Mouse (Mus musculus): Measurements from ENCODE around the gene Qtrt1. TPM values are rescaled to one million over a fixed set of nuclear protein-coding genes. Genes with fewer than 3 reads are reported as not detected.

The Qtrt1 gene
- polyA plus RNA-seq, 1 experiment, result 23.7 TPM

DNA sequence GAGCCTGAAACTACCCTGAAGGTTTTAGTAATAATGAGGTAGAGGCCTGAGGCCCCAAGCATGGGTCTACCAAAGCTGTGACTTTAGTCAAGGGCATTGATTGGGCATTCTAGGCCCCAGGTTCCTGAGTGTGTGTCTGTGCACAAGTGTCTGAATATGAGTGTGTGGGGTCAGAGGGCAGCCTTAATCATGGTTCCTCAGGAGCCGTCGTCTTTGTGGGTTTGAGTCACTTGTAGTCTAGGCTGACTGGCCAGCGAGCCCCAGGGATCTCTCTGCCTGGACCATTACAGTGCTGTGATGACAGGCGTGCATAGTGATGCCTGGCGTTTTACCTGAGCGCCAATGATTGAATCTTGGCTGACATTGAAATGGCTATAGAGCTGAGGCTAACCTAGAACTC is 16.5 kb downstream of the Qtrt1 start:
- peak overlapping the region; percentile 55 for H3K27ac ChIP-seq (ENCODE audit: insufficient read depth, low read depth, low read length)
- WGBS, result 63% methylated on average over 6 of the region's 6 CpGs
- no peak overlapping the region for H3K4me3 ChIP-seq (ENCODE audit: insufficient read depth, low read depth, low read length)
- no peak for TF ChIP-seq CTCF (conservative IDR thresholded peaks at IDR 0.05; ENCODE audit: insufficient read depth, insufficient read length, low read depth, low read length)
- TF ChIP-seq POLR2A (IDR thresholded peaks at IDR 0.05; ENCODE audit: low read depth, low read length), result no peak
- peaks cover 50% of the 10 kb centered on the region for H3K4me1 ChIP-seq (ENCODE audit: control insufficient read depth, insufficient read depth, low read length)
- no peaks in the 10 kb centered on the region for H3K36me3 ChIP-seq (ENCODE audit: control insufficient read depth, insufficient read depth, low read length)
- no peaks in the 10 kb centered on the region for H3K27me3 ChIP-seq (replicated peaks; ENCODE audit: control insufficient read depth, insufficient read depth, low read length)
- DNase-seq, result no peak

- H3K4me1 ChIP-seq (ENCODE audit: control insufficient read depth, insufficient read depth, low read length), result peaks cover 56% of the 10 kb centered on the region
- H3K36me3 ChIP-seq (ENCODE audit: control insufficient read depth, insufficient read depth, low read length), result no peaks in the 10 kb centered on the region
- WGBS, result 51% methylated on average over 7 of the region's 7 CpGs
Measured at GRCm38 (mm10) chr9:21430724-21431123, 19.1 kb downstream of the Qtrt1 start.

GRCm38 (mm10) chr9:21432066-21432465 is 20.4 kb downstream of the Qtrt1 start:
- peak overlapping the region; percentile 32 for H3K27ac ChIP-seq (ENCODE audit: insufficient read depth, low read depth, low read length)
- no peaks in the 10 kb centered on the region for H3K27me3 ChIP-seq (replicated peaks; ENCODE audit: control insufficient read depth, insufficient read depth, low read length)
- TF ChIP-seq CTCF (conservative IDR thresholded peaks at IDR 0.05; ENCODE audit: insufficient read depth, insufficient read length, low read depth, low read length) (no peak), POLR2A (IDR thresholded peaks at IDR 0.05; ENCODE audit: low read depth, low read length) (no peak)
- H3K36me3 ChIP-seq (ENCODE audit: control insufficient read depth, insufficient read depth, low read length), result no peaks in the 10 kb centered on the region
- WGBS, result 62% methylated on average over 7 of the region's 7 CpGs
- DNase-seq, result no peak
- no peak overlapping the region for H3K4me3 ChIP-seq (ENCODE audit: insufficient read depth, low read depth, low read length)
- H3K4me1 ChIP-seq (ENCODE audit: control insufficient read depth, insufficient read depth, low read length), result peaks cover 58% of the 10 kb centered on the region

More at GRCm38 (mm10) chr9:21430724-21431123, 19.1 kb downstream of the Qtrt1 start:
- no peak for TF ChIP-seq CTCF (conservative IDR thresholded peaks at IDR 0.05; ENCODE audit: insufficient read depth, insufficient read length, low read depth, low read length)
- no peak for DNase-seq
- Histone ChIP-seq H3K4me3 (ENCODE audit: insufficient read depth, low read depth, low read length) (no peak overlapping the region), H3K27me3 (replicated peaks; ENCODE audit: control insufficient read depth, insufficient read depth, low read length) (no peaks in the 10 kb centered on the region), H3K27ac (ENCODE audit: insufficient read depth, low read depth, low read length) (no peak overlapping the region)

- H3K4me1 ChIP-seq (ENCODE audit: control insufficient read depth, insufficient read depth, low read length), result peaks cover 55% of the 10 kb centered on the region
- no peaks in the 10 kb centered on the region for H3K27me3 ChIP-seq (replicated peaks; ENCODE audit: control insufficient read depth, insufficient read depth, low read length)
- WGBS, result 77% methylated on average over 8 of the region's 8 CpGs
- no peaks in the 10 kb centered on the region for H3K36me3 ChIP-seq (ENCODE audit: control insufficient read depth, insufficient read depth, low read length)
- TF ChIP-seq POLR2A (IDR thresholded peaks at IDR 0.05; ENCODE audit: low read depth, low read length) (no peak), CTCF (conservative IDR thresholded peaks at IDR 0.05; ENCODE audit: insufficient read depth, insufficient read length, low read depth, low read length) (no peak)
- H3K4me3 ChIP-seq (ENCODE audit: insufficient read depth, low read depth, low read length), result no peak overlapping the region
- H3K27ac ChIP-seq (ENCODE audit: insufficient read depth, low read depth, low read length), result no peak overlapping the region
- DNase-seq, result no peak
Measured at GRCm38 (mm10) chr9:21433766-21434165, 22.1 kb downstream of the Qtrt1 start.

- Histone ChIP-seq H3K27me3 (replicated peaks; ENCODE audit: control insufficient read depth, insufficient read depth, low read length) (no peaks in the 10 kb centered on the region), H3K27ac (ENCODE audit: insufficient read depth, low read depth, low read length) (no peak overlapping the region), H3K4me1 (ENCODE audit: control insufficient read depth, insufficient read depth, low read length) (peaks cover 54% of the 10 kb centered on the region), H3K36me3 (ENCODE audit: control insufficient read depth, insufficient read depth, low read length) (no peaks in the 10 kb centered on the region), H3K4me3 (ENCODE audit: insufficient read depth, low read depth, low read length) (no peak overlapping the region)
- no peak for TF ChIP-seq CTCF (conservative IDR thresholded peaks at IDR 0.05; ENCODE audit: insufficient read depth, insufficient read length, low read depth, low read length)
- TF ChIP-seq POLR2A (IDR thresholded peaks at IDR 0.05; ENCODE audit: low read depth, low read length), result no peak
- no peak for DNase-seq
- 79% methylated on average over 2 of the region's 2 CpGs for WGBS
Measured at GRCm38 (mm10) chr9:21434410-21434809, 22.8 kb downstream of the Qtrt1 start.

- TF ChIP-seq POLR2A (IDR thresholded peaks at IDR 0.05; ENCODE audit: low read depth, low read length) (no peak), CTCF (conservative IDR thresholded peaks at IDR 0.05; ENCODE audit: insufficient read depth, insufficient read length, low read depth, low read length) (no peak)
Measured at GRCm38 (mm10) chr9:21435777-21436635, 24.4 kb downstream of the Qtrt1 start.

GRCm38 (mm10) chr9:21437577-21437976 is 25.9 kb downstream of the Qtrt1 start:
- H3K27me3 ChIP-seq (replicated peaks; ENCODE audit: control insufficient read depth, insufficient read depth, low read length), result no peaks in the 10 kb centered on the region
- H3K36me3 ChIP-seq (ENCODE audit: control insufficient read depth, insufficient read depth, low read length), result no peaks in the 10 kb centered on the region
- 93% methylated on average over 6 of the region's 6 CpGs for WGBS
- no peak overlapping the region for H3K4me3 ChIP-seq (ENCODE audit: insufficient read depth, low read depth, low read length)
- peak overlapping the region; percentile 19; the same call in 1 of the 2 replicates for H3K27ac ChIP-seq (ENCODE audit: insufficient read depth, low read depth, low read length)
- DNase-seq, result no peak
- no peak for TF ChIP-seq CTCF (conservative IDR thresholded peaks at IDR 0.05; ENCODE audit: insufficient read depth, insufficient read length, low read depth, low read length)
- no peak for TF ChIP-seq POLR2A (IDR thresholded peaks at IDR 0.05; ENCODE audit: low read depth, low read length)
- H3K4me1 ChIP-seq (ENCODE audit: control insufficient read depth, insufficient read depth, low read length), result peaks cover 39% of the 10 kb centered on the region

More at GRCm38 (mm10) chr9:21435777-21436635, 24.4 kb downstream of the Qtrt1 start:
- DNase-seq, result no peak
- Histone ChIP-seq H3K27me3 (replicated peaks; ENCODE audit: control insufficient read depth, insufficient read depth, low read length) (no peaks in the 10 kb centered on the region), H3K4me1 (ENCODE audit: control insufficient read depth, insufficient read depth, low read length) (peaks cover 41% of the 10 kb centered on the region), H3K36me3 (ENCODE audit: control insufficient read depth, insufficient read depth, low read length) (no peaks in the 10 kb centered on the region), H3K27ac (ENCODE audit: insufficient read depth, low read depth, low read length) (peak overlapping the region; percentile 58), H3K4me3 (ENCODE audit: insufficient read depth, low read depth, low read length) (no peak overlapping the region)
- WGBS, result 63% methylated on average over 7 of the region's 7 CpGs
